Mouse (Mus musculus): ENCODE measurements at regions not wholly inside any gene's neighbourhood (a gene's known extent, or its start where the extent isn't known, plus 50 kb on each side); places are given as distances from the start of the nearest gene placed in this dataset.

GRCm38 (mm10) chr8:113125586-113125985, 509.8 kb upstream of the Mon1b start:
- Histone ChIP-seq H3K27ac (replicated peaks; ENCODE audit: low read depth, low read length) (no peak overlapping the region), H3K4me1 (ENCODE audit: control insufficient read depth, insufficient read depth, low read length) (no peaks in the 10 kb centered on the region), H3K4me2 (ENCODE audit: low read depth, severe bottlenecking) (no peak overlapping the region), H3K36me3 (ENCODE audit: control insufficient read depth, insufficient read depth, low read length) (no peaks in the 10 kb centered on the region), H3K27me3 (ENCODE audit: control insufficient read depth, insufficient read depth, low read length) (no peaks in the 10 kb centered on the region), H3K9ac (ENCODE audit: low read length) (no peak overlapping the region), H3K4me3 (ENCODE audit: low read depth, low read length) (no peak overlapping the region), H3K9me3 (ENCODE audit: control insufficient read depth, low read length) (no peaks in the 10 kb centered on the region)
- DNase-seq (ENCODE audit: low spot score) (no peak), ATAC-seq (ENCODE audit: insufficient number of reproducible peaks, low FRiP score, low TSS enrichment, low read depth) (no peak)
- 80% methylated on average over 6 of the region's 6 CpGs for WGBS

GRCm38 (mm10) chr8:113137361-113137760, 498.0 kb upstream of the Mon1b start:
- H3K4me1 ChIP-seq (ENCODE audit: control insufficient read depth, insufficient read depth, low read length): no peaks in the 10 kb centered on the region
- no peak overlapping the region for H3K4me3 ChIP-seq (ENCODE audit: low read depth, low read length)
- ATAC-seq (ENCODE audit: insufficient number of reproducible peaks, low FRiP score, low TSS enrichment, low read depth) (no peak), DNase-seq (ENCODE audit: low spot score) (no peak)
- H3K9ac ChIP-seq (ENCODE audit: low read length): no peak overlapping the region
- no peaks in the 10 kb centered on the region for H3K27me3 ChIP-seq (ENCODE audit: control insufficient read depth, insufficient read depth, low read length)
- no peak overlapping the region for H3K4me2 ChIP-seq (ENCODE audit: low read depth, severe bottlenecking)
- no peaks in the 10 kb centered on the region for H3K36me3 ChIP-seq (ENCODE audit: control insufficient read depth, insufficient read depth, low read length)
- H3K9me3 ChIP-seq (ENCODE audit: control insufficient read depth, low read length): no peaks in the 10 kb centered on the region
- no peak overlapping the region for H3K27ac ChIP-seq (replicated peaks; ENCODE audit: low read depth, low read length)

- H3K4me3 ChIP-seq (ENCODE audit: low read depth, low read length): no peak overlapping the region
- 78% methylated on average over 1 of the region's 1 CpGs for WGBS
- H3K4me2 ChIP-seq (ENCODE audit: low read depth, severe bottlenecking): no peak overlapping the region
- no peaks in the 10 kb centered on the region for H3K9me3 ChIP-seq (ENCODE audit: control insufficient read depth, low read length)
- no peak overlapping the region for H3K9ac ChIP-seq (ENCODE audit: low read length)
- no peak overlapping the region for H3K27ac ChIP-seq (replicated peaks; ENCODE audit: low read depth, low read length)
- ATAC-seq (ENCODE audit: insufficient number of reproducible peaks, low FRiP score, low TSS enrichment, low read depth) (no peak), DNase-seq (ENCODE audit: low spot score) (no peak)
- no peaks in the 10 kb centered on the region for H3K27me3 ChIP-seq (ENCODE audit: control insufficient read depth, insufficient read depth, low read length)
- no peaks in the 10 kb centered on the region for H3K36me3 ChIP-seq (ENCODE audit: control insufficient read depth, insufficient read depth, low read length)
- no peaks in the 10 kb centered on the region for H3K4me1 ChIP-seq (ENCODE audit: control insufficient read depth, insufficient read depth, low read length)
Measured at GRCm38 (mm10) chr8:113140021-113140420, 495.4 kb upstream of the Mon1b start.

GRCm38 (mm10) chr8:113141131-113141530, 494.3 kb upstream of the Mon1b start:
- H3K27me3 ChIP-seq (ENCODE audit: control insufficient read depth, insufficient read depth, low read length): no peaks in the 10 kb centered on the region
- no peaks in the 10 kb centered on the region for H3K9me3 ChIP-seq (ENCODE audit: control insufficient read depth, low read length)
- WGBS: 91% methylated on average over 1 of the region's 1 CpGs
- no peak overlapping the region for H3K4me3 ChIP-seq (ENCODE audit: low read depth, low read length)
- no peak overlapping the region for H3K9ac ChIP-seq (ENCODE audit: low read length)
- DNase-seq (ENCODE audit: low spot score): no peak
- no peaks in the 10 kb centered on the region for H3K36me3 ChIP-seq (ENCODE audit: control insufficient read depth, insufficient read depth, low read length)
- H3K4me1 ChIP-seq (ENCODE audit: control insufficient read depth, insufficient read depth, low read length): no peaks in the 10 kb centered on the region
- no peak overlapping the region for H3K4me2 ChIP-seq (ENCODE audit: low read depth, severe bottlenecking)
- H3K27ac ChIP-seq (replicated peaks; ENCODE audit: low read depth, low read length): no peak overlapping the region
- ATAC-seq (ENCODE audit: insufficient number of reproducible peaks, low FRiP score, low TSS enrichment, low read depth): no peak

GRCm38 (mm10) chr8:113176591-113176990, 458.8 kb upstream of the Mon1b start:
- no peaks in the 10 kb centered on the region for H3K27me3 ChIP-seq (ENCODE audit: control insufficient read depth, insufficient read depth, low read length)
- no peak overlapping the region for H3K9ac ChIP-seq (ENCODE audit: low read length)
- H3K27ac ChIP-seq (replicated peaks; ENCODE audit: low read depth, low read length): no peak overlapping the region
- WGBS: 100% methylated on average over 1 of the region's 1 CpGs
- no peaks in the 10 kb centered on the region for H3K4me1 ChIP-seq (ENCODE audit: control insufficient read depth, insufficient read depth, low read length)
- H3K9me3 ChIP-seq (ENCODE audit: control insufficient read depth, low read length): no peaks in the 10 kb centered on the region
- H3K4me3 ChIP-seq (ENCODE audit: low read depth, low read length): no peak overlapping the region
- DNase-seq (ENCODE audit: low spot score) (no peak), ATAC-seq (ENCODE audit: insufficient number of reproducible peaks, low FRiP score, low TSS enrichment, low read depth) (no peak)
- no peak overlapping the region for H3K4me2 ChIP-seq (ENCODE audit: low read depth, severe bottlenecking)
- H3K36me3 ChIP-seq (ENCODE audit: control insufficient read depth, insufficient read depth, low read length): no peaks in the 10 kb centered on the region

- Histone ChIP-seq H3K4me1 (ENCODE audit: control insufficient read depth, insufficient read depth, low read length) (no peaks in the 10 kb centered on the region), H3K4me2 (ENCODE audit: low read depth, severe bottlenecking) (no peak overlapping the region), H3K27me3 (ENCODE audit: control insufficient read depth, insufficient read depth, low read length) (no peaks in the 10 kb centered on the region), H3K27ac (replicated peaks; ENCODE audit: low read depth, low read length) (no peak overlapping the region), H3K36me3 (ENCODE audit: control insufficient read depth, insufficient read depth, low read length) (no peaks in the 10 kb centered on the region), H3K9me3 (ENCODE audit: control insufficient read depth, low read length) (no peaks in the 10 kb centered on the region), H3K4me3 (ENCODE audit: low read depth, low read length) (no peak overlapping the region), H3K9ac (ENCODE audit: low read length) (no peak overlapping the region)
- 28% methylated on average over 2 of the region's 2 CpGs for WGBS
- no peak for DNase-seq (ENCODE audit: low spot score)
- no peak for ATAC-seq (ENCODE audit: insufficient number of reproducible peaks, low FRiP score, low TSS enrichment, low read depth)
Measured at GRCm38 (mm10) chr8:113183186-113183585, 452.2 kb upstream of the Mon1b start.

- Histone ChIP-seq H3K36me3 (ENCODE audit: control insufficient read depth, insufficient read depth, low read length) (no peaks in the 10 kb centered on the region), H3K9ac (ENCODE audit: low read length) (no peak overlapping the region), H3K4me1 (ENCODE audit: control insufficient read depth, insufficient read depth, low read length) (no peaks in the 10 kb centered on the region), H3K4me3 (ENCODE audit: low read depth, low read length) (no peak overlapping the region), H3K27ac (replicated peaks; ENCODE audit: low read depth, low read length) (no peak overlapping the region), H3K9me3 (ENCODE audit: control insufficient read depth, low read length) (no peaks in the 10 kb centered on the region), H3K27me3 (ENCODE audit: control insufficient read depth, insufficient read depth, low read length) (no peaks in the 10 kb centered on the region), H3K4me2 (ENCODE audit: low read depth, severe bottlenecking) (no peak overlapping the region)
- ATAC-seq (ENCODE audit: insufficient number of reproducible peaks, low FRiP score, low TSS enrichment, low read depth) (no peak), DNase-seq (ENCODE audit: low spot score) (no peak)
- WGBS: 65% methylated on average over 1 of the region's 1 CpGs
Measured at GRCm38 (mm10) chr8:113190537-113190936, 444.9 kb upstream of the Mon1b start.

GRCm38 (mm10) chr8:113191537-113191936, 443.9 kb upstream of the Mon1b start:
- no peaks in the 10 kb centered on the region for H3K4me1 ChIP-seq (ENCODE audit: control insufficient read depth, insufficient read depth, low read length)
- H3K4me3 ChIP-seq (ENCODE audit: low read depth, low read length): no peak overlapping the region
- no peak for ATAC-seq (ENCODE audit: insufficient number of reproducible peaks, low FRiP score, low TSS enrichment, low read depth)
- no peaks in the 10 kb centered on the region for H3K9me3 ChIP-seq (ENCODE audit: control insufficient read depth, low read length)
- H3K9ac ChIP-seq (ENCODE audit: low read length): no peak overlapping the region
- WGBS: 80% methylated on average over 3 of the region's 3 CpGs
- no peak overlapping the region for H3K27ac ChIP-seq (replicated peaks; ENCODE audit: low read depth, low read length)
- H3K4me2 ChIP-seq (ENCODE audit: low read depth, severe bottlenecking): no peak overlapping the region
- DNase-seq (ENCODE audit: low spot score): no peak
- no peaks in the 10 kb centered on the region for H3K36me3 ChIP-seq (ENCODE audit: control insufficient read depth, insufficient read depth, low read length)
- no peaks in the 10 kb centered on the region for H3K27me3 ChIP-seq (ENCODE audit: control insufficient read depth, insufficient read depth, low read length)
